Mouse (Mus musculus): Measurements from ENCODE around the gene Tiparp. TPM values are rescaled to one million over a fixed set of nuclear protein-coding genes. Genes with fewer than 3 reads are reported as not detected.

The Tiparp gene
- polyA plus RNA-seq (2017; shearing (Covaris generic)) = 3.7 TPM

GRCm38 (mm10) chr3:65527691-65528601 is at the start of gene Tiparp:
Gene Tiparp, plus strand, starts transcription at chr3:65528410.

Other genes with a start within 250 kb of the Tiparp start
- gene Ssr3, start 135.8 kb upstream of the Tiparp start, polyA plus RNA-seq (2017; shearing (Covaris generic)) = 89.8 TPM
- 0.88 TPM for gene Lekr1, start 137.8 kb downstream of the Tiparp start, polyA plus RNA-seq (2017; shearing (Covaris generic))